Mouse (Mus musculus): Measurements from ENCODE around the gene Hist1h2ag. TPM values are rescaled to one million over a fixed set of nuclear protein-coding genes. Genes with fewer than 3 reads are reported as not detected.

Gene Hist1h2ag
- total RNA-seq, 1 experiment from 2014 or later, result 689 TPM

DNA sequence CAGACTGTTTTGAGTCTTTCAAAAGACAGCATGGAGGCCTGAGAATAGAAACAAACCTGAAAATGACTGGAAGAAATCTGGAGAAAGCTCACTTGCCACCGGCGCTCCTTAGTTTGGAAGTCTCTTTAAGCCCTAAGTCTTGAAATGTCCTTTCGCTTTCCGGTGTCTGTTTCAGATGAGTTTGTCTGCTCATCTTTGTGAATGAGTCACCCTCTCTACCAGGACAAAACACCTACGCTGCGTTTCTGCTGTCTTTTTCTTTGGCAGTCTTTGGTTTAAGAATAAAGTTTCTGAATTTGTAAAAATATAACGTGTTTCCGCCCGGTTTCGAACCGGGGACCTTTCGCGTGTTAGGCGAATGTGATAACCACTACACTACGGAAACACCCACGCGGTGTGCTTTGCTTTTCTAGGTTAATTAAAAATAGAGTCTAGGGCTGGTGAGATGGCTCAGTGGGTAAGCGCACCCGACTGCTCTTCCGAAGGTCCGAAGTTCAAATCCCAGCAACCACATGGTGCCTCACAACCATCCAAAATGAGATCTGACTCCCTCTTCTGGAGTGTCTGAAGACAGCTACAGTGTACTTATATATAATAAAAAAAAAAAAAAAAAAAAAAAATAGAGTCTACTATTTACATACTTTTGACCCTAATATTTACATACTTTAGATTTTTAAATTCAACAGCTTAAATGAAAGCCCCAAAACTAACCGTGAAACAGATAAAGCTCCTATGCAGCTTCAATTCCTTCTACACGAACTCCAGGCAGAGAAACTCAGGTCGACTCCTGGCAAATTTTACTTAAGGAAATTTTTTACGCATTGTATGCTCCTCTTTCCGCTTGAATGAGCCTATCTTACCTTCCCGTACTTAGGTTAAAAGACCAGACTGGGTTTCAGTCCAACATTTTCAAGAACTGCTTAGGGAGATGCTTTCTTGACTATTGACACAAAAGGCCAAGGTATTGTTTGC, 27.0 kb downstream of the Hist1h2ag start:
- ATAC-seq (replicated peaks; ENCODE audit: low read depth, poor library complexity, severe bottlenecking), result peak; percentile 63

DNA sequence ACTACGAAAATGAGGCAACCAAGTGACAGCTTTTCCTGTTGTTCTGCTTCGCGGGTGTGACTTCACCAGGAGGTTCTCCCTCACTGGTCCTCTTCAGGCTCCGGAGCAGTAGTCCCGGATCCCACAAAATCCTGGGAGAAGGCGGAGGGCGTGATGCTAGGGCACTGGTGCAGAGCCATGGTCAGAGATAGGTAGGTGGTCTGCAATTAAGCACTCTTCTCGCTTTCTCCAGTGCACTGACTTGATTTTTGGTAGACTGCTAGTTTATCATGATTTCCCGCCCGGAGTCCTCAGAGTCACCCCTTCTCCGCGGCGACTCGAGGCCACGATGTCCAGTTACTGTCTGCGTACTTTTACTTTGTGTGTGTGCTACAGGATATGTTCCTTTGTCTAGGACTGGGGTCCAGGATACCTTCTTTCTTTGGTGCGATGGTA, 28.3 kb downstream of the Hist1h2ag start:
- no peak for ATAC-seq (replicated peaks; ENCODE audit: low read depth, poor library complexity, severe bottlenecking)

DNA sequence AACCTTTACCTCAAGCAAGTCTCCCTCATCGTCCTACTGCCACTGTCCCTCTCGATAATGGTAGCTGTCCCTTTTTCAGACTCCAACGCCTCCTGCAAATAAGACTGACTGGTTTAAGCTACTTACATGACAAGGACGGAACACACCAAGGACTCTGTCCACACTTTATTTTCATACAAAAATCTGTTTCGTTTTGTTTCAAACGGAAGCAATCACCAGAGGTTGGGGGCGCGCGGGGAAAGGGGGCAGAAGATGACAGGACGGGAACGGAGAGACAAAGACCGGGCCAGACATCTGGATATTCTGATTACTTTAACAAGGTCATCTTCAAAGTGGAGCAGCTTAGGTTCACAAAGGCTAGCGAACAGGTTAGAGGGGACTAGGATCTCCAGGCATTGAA, 29.0 kb downstream of the Hist1h2ag start:
- no peak for ATAC-seq (replicated peaks; ENCODE audit: low read depth, poor library complexity, severe bottlenecking)

DNA sequence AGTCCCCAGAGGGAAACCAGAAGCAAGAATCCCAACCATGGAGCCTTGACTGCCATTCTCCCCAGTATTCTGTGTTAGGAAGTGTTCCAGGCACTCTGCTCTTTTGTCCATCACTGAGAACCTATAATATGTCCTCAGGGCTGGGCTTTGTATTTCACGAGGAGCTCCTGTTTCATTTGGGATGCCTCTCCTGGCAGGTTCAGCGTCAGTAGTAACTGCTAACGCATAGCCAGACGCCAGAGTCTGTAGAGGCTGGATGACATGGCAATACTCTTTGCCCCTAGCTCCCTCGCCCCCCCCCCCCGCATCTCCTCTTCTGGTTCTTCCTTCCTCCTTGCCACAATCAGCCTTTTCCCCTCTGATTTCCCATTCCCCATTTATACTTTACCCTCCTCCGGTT, 33.1 kb downstream of the Hist1h2ag start, which contains the start of gene Prss16:
TSS of gene Prss16 (minus strand) at position 101 of the 400 bp plus-strand sequence.
- no peak for ATAC-seq (replicated peaks; ENCODE audit: low read depth, poor library complexity, severe bottlenecking)

DNA sequence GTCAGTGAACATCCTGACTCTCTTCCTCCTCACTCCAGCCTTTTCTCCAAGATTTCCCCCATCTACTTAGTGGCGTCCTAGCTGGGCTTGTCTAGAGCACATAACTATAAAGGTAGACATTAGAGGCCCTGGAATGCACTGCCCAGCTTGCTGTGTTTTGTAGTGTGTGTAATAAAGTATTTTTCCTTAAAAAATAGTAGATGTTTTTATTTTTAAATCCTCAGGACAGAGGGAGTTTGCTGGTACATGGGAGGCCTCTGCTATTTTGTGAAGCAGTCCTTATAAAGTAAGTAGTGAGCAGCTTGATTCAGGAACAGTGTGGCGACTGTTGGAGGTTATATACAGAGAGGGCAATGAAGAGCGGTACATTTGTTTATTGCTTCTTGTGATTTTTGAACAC, 34.0 kb downstream of the Hist1h2ag start:
- ATAC-seq (replicated peaks; ENCODE audit: low read depth, poor library complexity, severe bottlenecking), result no peak

DNA sequence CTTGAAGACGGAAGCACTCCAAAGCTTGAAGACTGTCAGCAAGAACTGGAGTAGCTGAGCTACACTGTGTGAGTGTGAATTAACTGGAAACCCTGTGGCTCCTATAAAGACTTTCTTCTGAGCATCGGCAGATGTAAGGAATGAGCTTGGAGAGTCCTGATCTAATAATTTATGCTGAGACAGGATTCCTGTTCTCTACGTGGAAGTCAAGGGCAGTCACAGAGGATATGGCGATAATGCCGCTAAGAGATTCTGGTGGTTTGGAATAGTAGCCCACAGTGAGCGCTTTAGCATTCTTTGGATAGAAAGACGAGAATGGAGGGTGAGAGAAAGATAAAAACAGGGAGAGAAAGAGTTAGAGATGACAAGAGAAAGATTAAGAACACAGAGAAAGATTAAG, 34.9 kb downstream of the Hist1h2ag start:
- ATAC-seq (replicated peaks; ENCODE audit: low read depth, poor library complexity, severe bottlenecking), result no peak

DNA sequence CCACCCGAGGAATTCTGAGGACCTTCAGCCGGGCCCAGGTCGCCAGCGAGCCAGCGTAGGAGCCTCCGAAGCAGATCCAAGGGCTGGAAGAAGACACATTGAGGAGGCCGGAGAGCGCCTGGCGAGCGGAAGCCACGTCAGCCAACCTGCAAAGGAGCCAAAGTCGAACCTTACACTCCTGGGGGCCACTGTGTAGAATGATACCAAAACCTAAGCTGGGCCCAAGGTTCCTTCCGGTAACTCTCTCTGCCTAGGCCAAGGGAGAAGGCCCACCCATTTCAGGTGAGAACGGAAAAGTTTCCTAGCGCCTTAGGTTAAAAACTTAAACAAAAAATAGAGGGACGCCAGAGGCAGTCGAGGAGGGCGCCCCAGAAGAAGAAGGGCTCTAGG, 35.6 kb downstream of the Hist1h2ag start:
- no peak for ATAC-seq (replicated peaks; ENCODE audit: low read depth, poor library complexity, severe bottlenecking)

DNA sequence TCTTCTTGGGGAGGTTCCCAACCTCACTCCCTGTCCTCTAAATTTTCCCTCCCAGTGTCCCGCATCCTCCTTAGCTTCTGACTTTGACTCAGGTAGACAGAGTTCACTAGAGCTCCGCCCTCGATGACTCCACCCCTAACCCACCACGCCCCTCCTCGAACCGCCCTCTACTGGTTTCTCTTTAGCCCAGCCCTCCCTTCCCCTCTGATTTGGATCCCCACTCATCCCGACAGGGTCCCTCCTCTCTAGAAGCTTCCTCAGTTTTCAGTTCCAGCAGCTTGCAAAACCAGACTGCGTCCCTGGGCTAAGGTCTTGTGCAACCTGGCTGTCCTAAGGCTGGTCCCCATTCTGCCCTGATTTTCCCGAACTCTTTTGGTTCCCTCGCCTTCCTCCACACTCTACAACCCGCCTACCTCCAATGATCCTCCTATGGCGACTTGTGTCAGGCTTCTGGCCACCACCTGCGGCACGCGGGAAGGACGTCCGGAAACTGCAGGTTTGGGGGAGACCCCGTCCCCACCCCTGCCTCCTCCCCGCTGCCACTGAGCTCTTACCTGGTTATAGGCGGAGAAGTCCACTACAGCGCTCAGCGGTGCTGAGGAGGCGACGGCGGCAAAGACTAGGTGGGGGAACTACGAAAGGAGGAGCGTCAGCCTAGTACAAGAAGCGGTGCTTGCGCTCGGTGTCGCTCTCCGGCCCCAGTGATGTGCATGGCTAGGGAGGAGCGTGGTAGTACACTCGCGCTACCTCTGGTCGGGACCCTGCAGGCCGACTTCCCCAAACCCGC, 36.2 kb downstream of the Hist1h2ag start:
- peak; percentile 30 for ATAC-seq (replicated peaks; ENCODE audit: low read depth, poor library complexity, severe bottlenecking)

DNA sequence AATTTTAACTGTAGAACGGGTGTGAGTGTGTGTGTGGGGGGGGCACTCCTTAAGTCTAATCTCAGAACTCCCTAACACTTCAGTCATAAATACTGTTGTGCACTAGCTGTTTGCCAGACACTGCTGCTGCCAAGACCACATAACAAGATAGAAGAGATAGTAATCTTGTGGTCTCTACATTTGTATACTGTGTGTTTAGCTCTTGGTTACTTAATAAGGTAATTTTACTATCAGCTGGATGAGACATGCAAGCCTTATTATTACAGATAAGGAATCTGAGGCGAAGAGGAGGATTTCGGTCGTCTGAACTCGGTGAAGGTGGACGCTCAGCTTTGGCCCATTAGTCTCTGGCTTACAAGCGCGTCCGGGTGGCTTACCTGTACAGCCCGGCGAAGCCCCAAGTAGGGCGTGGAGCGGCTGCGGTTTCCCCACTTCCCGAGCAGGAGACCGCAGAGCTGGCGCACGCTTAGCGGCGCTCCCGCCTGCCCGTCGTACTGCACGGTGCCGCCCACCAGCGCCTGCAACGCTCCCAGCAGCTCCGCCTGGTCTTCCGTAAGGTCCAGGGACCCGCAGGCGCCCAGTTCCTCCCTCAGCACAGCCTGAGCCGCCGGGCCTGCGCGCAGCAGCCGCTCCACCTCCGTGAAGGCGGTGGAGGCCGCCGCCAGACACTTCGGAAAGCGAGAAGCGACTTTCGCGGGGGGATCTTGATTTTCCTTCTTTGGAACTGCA, 37.0 kb downstream of the Hist1h2ag start:
- peak; percentile 48 for ATAC-seq (replicated peaks; ENCODE audit: low read depth, poor library complexity, severe bottlenecking)

DNA sequence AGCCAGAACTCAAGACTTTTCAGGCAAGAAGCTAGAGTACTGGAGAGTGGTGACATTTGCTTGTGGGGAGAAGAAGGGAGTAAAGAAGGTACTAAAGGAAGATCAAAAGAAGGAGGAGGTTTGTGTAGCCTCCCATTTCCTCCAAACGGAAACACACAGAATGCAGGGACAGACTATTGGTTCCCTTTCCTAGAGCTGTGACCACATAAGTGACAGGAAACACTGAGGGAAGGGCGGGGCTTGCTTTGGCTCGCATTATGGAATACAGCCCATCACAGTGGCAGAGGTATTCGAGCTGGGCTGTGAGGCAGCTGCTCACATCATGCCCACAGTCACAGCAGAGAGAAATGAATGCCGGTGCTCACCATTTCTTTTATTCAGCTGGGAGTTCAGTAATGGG, 40.9 kb downstream of the Hist1h2ag start:
- peak; percentile 71 for ATAC-seq (replicated peaks; ENCODE audit: low read depth, poor library complexity, severe bottlenecking)

DNA sequence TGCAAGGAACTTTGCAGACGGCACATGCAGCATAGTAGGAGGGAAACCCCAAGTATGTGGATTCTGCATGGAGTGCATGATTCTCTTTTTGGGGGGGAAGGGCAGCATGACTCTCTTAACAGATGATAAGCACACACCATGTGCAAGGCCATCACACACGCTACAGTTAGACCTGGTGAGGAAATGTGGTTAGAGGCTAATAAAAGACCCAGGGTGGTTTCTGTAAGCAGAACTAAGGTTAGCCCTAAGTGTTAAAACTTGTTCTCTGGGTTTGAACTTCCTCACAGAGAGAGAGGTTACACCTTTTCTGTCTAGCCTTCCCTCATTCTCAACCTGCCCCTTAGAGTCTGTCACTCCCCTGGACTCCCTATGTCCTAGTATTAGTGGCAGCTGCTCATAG, 41.4 kb downstream of the Hist1h2ag start:
- ATAC-seq (replicated peaks; ENCODE audit: low read depth, poor library complexity, severe bottlenecking), result peak; percentile 49

DNA sequence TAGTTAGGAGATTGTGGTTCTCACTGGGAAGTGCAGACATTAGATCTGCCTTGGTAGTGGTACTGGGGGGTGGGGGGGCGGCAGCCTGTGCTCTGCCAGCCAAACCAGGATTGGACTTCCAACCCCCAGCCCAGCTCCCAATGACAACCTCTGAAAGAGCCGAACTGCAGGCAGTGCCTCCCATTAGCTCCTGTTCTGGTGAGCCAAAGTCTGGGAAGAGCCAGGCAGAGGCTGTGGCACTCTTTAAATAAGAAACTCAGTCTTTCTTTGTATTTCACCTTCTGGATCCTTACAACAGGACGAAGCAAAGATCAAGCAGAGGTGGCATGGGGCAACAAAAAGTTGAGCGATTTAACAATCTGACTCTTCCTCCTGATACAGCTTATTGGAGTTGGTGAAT, 43.6 kb downstream of the Hist1h2ag start:
- no peak for ATAC-seq (replicated peaks; ENCODE audit: low read depth, poor library complexity, severe bottlenecking)

DNA sequence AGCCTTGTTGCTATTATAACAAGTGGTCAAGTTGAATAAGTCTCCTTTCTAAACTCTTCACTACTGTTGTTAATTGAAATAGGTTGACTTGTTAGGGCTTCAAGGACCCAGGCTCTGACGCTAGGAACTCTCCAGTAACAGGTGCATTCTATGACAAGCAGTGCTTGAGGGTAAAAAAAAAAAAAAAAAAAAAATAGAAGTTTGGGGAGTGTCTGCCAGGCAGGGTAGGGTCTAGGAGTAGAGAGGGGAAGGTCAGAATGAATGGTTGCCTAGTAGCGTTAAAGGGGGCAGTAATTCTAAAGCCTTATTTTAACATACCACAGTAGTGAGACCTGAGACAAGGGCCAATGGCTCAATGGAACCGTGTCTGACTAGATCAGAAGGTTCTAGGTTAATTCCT, 44.3 kb downstream of the Hist1h2ag start:
- ATAC-seq (replicated peaks; ENCODE audit: low read depth, poor library complexity, severe bottlenecking), result no peak

DNA sequence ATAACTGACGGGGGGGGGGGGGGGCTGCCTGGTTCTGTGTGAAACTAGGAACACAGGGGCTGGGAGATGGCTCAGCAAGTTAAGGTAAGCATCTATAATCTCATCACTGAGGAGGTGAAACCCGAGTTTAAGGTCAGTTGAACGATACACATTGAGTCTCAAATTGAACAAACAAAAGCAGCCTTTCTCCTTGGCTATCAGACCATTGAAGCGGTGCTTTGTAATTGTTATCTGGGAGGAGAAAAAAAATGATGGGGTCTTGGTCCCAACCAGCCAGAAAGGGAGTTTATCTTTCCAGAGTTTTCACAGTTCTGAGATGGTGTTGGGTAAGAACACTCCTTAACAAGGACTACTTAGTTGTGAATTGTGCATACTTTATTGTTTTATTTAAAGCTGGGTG, 44.9 kb downstream of the Hist1h2ag start:
- ATAC-seq (replicated peaks; ENCODE audit: low read depth, poor library complexity, severe bottlenecking), result no peak

DNA sequence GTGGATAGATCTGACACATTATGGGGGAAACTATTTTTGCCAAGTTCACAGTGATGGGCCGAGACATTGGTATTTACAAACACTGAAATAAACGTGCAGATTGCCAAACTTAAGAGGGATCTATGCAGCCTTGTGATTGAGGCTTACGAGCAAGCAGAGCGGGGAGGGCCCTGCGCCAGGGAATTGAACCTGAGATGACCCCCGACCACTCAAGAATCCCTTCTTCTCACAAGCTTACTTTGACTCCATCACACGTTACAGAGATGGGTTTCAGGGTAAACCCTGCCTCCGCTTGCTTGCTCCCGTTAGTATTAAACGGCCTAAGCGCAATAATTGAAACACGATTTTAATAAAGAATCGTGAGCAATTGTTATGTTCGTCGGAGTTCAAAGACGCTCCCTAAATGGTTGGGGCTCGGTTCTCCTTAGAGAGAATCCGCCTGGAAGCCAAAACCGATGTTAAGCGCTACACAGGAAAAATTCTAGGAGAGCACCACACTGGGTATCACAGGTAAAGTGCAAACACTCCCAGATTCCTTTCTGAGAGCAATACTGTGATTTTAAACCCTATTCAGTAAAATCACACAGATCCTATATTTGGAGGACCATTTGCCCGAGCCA, 45.4 kb downstream of the Hist1h2ag start:
- ATAC-seq (replicated peaks; ENCODE audit: low read depth, poor library complexity, severe bottlenecking), result no peak

DNA sequence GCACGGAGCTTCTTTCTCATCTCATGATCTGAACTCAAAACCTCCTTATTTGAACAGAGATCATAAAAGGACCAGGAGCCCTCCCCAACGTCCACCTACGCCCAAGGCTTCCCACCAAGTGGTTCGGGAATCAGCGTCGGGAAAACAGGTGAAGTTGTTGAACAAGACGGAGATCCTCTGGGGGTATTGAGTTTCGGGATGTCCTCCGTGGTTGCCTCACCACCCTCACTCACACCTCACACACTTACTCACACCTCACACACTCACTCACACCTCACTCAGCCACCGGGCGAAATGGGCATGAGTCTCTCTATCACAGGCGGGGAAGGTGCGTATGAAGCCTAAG, 45.9 kb downstream of the Hist1h2ag start:
- ATAC-seq (replicated peaks; ENCODE audit: low read depth, poor library complexity, severe bottlenecking), result no peak

DNA sequence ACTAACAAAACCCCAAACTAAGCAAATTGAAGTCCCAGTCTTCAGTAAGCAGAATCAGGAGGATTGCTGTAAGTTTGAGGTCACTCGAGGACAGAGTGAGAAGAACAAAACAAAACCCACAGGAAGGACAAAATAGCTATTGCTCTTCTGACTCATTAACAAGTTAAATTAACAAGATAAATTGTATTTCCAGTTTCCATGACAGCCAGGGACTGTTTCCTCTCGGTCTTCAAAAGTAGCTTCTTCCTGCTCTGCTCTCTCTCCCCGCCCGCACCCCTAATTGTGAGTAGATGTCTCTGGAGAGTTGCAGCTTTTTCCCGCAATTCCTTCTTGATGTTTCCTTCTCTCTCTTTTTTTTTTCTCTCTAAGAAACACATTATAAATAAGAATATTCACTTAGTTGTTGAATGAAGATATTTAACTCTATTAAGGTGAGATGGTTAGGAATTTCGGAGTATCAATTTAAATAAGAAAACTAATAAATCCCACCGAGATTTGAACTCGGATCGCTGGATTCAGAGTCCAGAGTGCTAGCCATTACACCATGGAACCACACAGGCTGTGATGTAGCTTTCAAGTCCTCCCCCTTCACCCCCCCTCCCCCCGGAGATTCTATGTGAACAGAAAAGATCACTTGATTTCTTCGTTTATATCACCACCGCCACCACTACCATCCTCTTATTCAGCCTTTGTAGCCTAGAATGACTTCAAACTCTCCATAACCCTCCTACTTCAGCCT, 46.5 kb downstream of the Hist1h2ag start:
- ATAC-seq (replicated peaks; ENCODE audit: low read depth, poor library complexity, severe bottlenecking), result peak; percentile 27; the same call in 1 of the 2 replicates

DNA sequence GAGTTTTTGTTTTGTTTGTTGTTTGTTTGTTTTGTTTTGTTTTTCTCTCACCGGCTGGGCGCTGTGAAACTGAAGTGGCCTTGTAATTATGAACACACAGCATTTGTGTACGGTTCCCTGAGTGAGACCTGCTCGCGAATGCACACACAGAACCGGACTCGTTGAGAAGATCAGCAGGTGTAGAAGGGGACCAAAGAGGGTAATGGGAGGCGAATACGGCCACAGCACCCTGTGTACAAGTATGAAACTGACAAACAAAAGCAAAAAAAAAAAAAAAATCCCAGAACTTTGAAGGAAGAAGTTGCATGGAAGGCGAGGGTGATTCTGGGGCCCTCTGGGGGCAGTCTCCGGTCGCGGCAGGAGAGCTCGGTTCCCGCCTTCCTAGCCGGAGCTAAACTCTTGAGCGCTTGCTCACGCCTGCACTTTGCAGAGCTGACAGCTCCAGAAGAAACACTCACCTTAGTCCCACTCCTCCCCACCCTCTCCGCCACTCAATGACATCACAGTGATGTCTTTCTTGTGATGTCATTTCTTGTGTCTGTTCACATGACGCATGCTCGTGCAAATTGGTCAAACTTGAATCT, 47.3 kb downstream of the Hist1h2ag start:
- peak; percentile 63 for ATAC-seq (replicated peaks; ENCODE audit: low read depth, poor library complexity, severe bottlenecking)

DNA sequence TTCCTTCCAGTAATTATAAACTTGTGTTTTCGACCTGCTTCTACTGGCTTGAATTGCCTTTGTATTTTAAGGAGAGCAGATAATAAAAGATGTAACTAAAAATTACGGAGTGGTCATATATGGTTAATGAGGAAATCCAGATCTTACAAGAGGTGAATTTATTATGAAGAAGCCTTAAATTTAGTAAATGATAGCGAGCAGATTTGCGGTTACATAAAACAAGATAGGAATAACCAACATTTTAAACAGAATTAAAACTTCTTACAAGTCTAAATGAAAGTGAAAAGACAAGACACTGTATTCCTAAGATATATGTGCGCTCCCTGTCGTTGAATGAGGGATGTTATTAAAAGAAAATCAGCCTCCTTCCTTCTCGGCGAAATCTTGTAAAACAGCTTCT, 47.8 kb downstream of the Hist1h2ag start:
- no peak for ATAC-seq (replicated peaks; ENCODE audit: low read depth, poor library complexity, severe bottlenecking)

Data from common myeloid progenitor, adult 5-6 weeks (primary cell).